Mouse (Mus musculus): ENCODE measurements at regions not wholly inside any gene's neighbourhood (a gene's known extent, or its start where the extent isn't known, plus 50 kb on each side); places are given as distances from the start of the nearest gene placed in this dataset.

- TF ChIP-seq REST (IDR thresholded peaks at IDR 0.05; ENCODE audit: insufficient read depth, insufficient read length) (no peak), POLR2A (IDR thresholded peaks at IDR 0.05; ENCODE audit: insufficient read length, low read depth) (no peak), POLR2AphosphoS2 (IDR thresholded peaks at IDR 0.05; ENCODE audit: insufficient read length, low read depth) (no peak), MYOG (IDR thresholded peaks at IDR 0.05; ENCODE audit: control insufficient read depth in 1 of 3, insufficient read depth in 1 of 3, insufficient read length in 2 of 3, low read depth in 2 of 3) (no peak), TCF12 (IDR thresholded peaks at IDR 0.05; ENCODE audit: insufficient read depth, poor library complexity, severe bottlenecking) (no peak), USF1 (IDR thresholded peaks at IDR 0.05; ENCODE audit: low read depth) (no peak), E2F4 (IDR thresholded peaks at IDR 0.05; ENCODE audit: insufficient read depth) (no peak), MAX (IDR thresholded peaks at IDR 0.05; ENCODE audit: low read depth) (no peak), CEBPB (IDR thresholded peaks at IDR 0.05; ENCODE audit: insufficient read depth, poor library complexity, severe bottlenecking) (no peak), SRF (IDR thresholded peaks at IDR 0.05; ENCODE audit: control insufficient read depth, insufficient read length, low read depth) (no peak)
Measured at GRCm38 (mm10) chr8:11919876-11920275, 79.6 kb downstream of the Tex29 start.
